Comparison of ENCODE assay signal across 9 mouse cellular contexts in genomic region chr8:120800308-120800865, GRCm38 (mm10).
A peak's percentile ranks its signal among the peaks of the same experiment; 100 is the strongest.
DNase-seq lines count a peak whose midpoint lies in the region; ATAC-seq and TF ChIP-seq lines count a peak whose summit lies in the region.
"Had no signal": no experiment of that assay in that cellular context is flagged by ENCODE, and none has a peak within 500 bp of the region (broad histone marks: within the 10 kb centered on the region; RNA-seq: fewer than 3 reads in every experiment).

No protein-coding gene starts in this region.

- peak overlapping the region; percentile 44; the same call in 1 of the 2 replicates for H3K9ac ChIP-seq in embryonic facial prominence, embryonic 13.5 days
- peak overlapping the region; percentile 29; the same call in 1 of the 2 replicates for H3K9ac ChIP-seq in hindbrain, embryonic 12.5 days

- WGBS in embryonic facial prominence, embryonic 13.5 days, result 5% methylated on average over 17 of the region's 17 CpGs
- WGBS in hindbrain, embryonic 12.5 days, result 7% methylated on average over 17 of the region's 17 CpGs
- 12% methylated on average over 17 of the region's 17 CpGs for WGBS in small intestine, adult 2 months

- H3K36me3 ChIP-seq in embryonic facial prominence, embryonic 13.5 days, result no peaks in the 10 kb centered on the region
- H3K36me3 ChIP-seq in hindbrain, embryonic 12.5 days, result no peaks in the 10 kb centered on the region
- no peaks in the 10 kb centered on the region for H3K36me3 ChIP-seq in small intestine, adult 2 months (ENCODE audit: control insufficient read depth, insufficient read depth, low read length)
- H3K36me3 ChIP-seq: G1E had no signal

- peak overlapping the region; percentile 48 for H3K4me2 ChIP-seq in embryonic facial prominence, embryonic 13.5 days
- H3K4me2 ChIP-seq in hindbrain, embryonic 12.5 days (replicated peaks), result peak overlapping the region; percentile 37

- no peak for TF ChIP-seq POLR2A in small intestine, adult 2 months (IDR thresholded peaks at IDR 0.05; ENCODE audit: low read depth, low read length)

- ATAC-seq in cerebellum, adult (ENCODE audit: insufficient number of reproducible peaks, low FRiP score, low TSS enrichment), result no peak
- ATAC-seq in embryonic facial prominence, embryonic 13.5 days (ENCODE audit: insufficient number of reproducible peaks, insufficient read depth, low FRiP score, low TSS enrichment, low read depth), result no peak
- ATAC-seq in hindbrain, embryonic 12.5 days (ENCODE audit: low FRiP score), result 0 out of 2 replicates have a peak, but pooled peaks have one; percentile 44
- ATAC-seq in megakaryocyte-erythroid progenitor cell, adult 5-6 weeks (replicated peaks; ENCODE audit: low FRiP score, low TSS enrichment, poor library complexity, severe bottlenecking), result peak; percentile 42

- no peak overlapping the region for H3K4me3 ChIP-seq in embryonic facial prominence, embryonic 13.5 days
- H3K4me3 ChIP-seq in hindbrain, embryonic 12.5 days, result no peak overlapping the region
- H3K4me3 ChIP-seq in small intestine, adult 2 months (ENCODE audit: low read depth, low read length), result no peak overlapping the region

- H3K9me3 ChIP-seq in embryonic facial prominence, embryonic 13.5 days, result no peaks in the 10 kb centered on the region
- no peaks in the 10 kb centered on the region for H3K9me3 ChIP-seq in hindbrain, embryonic 12.5 days (replicated peaks)

- peak; percentile 91 for TF ChIP-seq CTCF in small intestine, adult 2 months (IDR thresholded peaks at IDR 0.05; ENCODE audit: extremely low read depth, insufficient read length, insufficient replicate concordance, low read depth, low read length)

- H3K27ac ChIP-seq in embryonic facial prominence, embryonic 13.5 days, result no peak overlapping the region
- H3K27ac ChIP-seq in hindbrain, embryonic 12.5 days, result no peak overlapping the region
- H3K27ac ChIP-seq in small intestine, adult 2 months (ENCODE audit: insufficient read depth, low read depth, low read length), result no peak overlapping the region

- no peaks in the 10 kb centered on the region; the same call in 1 of the 2 replicates for H3K4me1 ChIP-seq in embryonic facial prominence, embryonic 13.5 days
- no peaks in the 10 kb centered on the region for H3K4me1 ChIP-seq in hindbrain, embryonic 12.5 days
- H3K4me1 ChIP-seq in small intestine, adult 2 months (ENCODE audit: control insufficient read depth, insufficient read depth, insufficient read length, low read length), result peaks cover 7% of the 10 kb centered on the region; the same call in 1 of the 2 replicates

- peak; percentile 6 for DNase-seq in cerebellum, adult 11 months
- peak; percentile 54 for DNase-seq in R1 (ENCODE audit: low read depth, low spot score)
- DNase-seq in layer of hippocampus, postnatal 25 days (ENCODE audit: extremely low spot score in 1 of 2, low spot score in 1 of 2), result peak; percentile 59 to 78

- peaks cover 33% of the 10 kb centered on the region for H3K27me3 ChIP-seq in embryonic facial prominence, embryonic 13.5 days
- H3K27me3 ChIP-seq in hindbrain, embryonic 12.5 days, result peaks cover 28% of the 10 kb centered on the region
- H3K27me3 ChIP-seq in small intestine, adult 2 months (ENCODE audit: control insufficient read depth, insufficient read depth, low read length), result no peaks in the 10 kb centered on the region

Comparison
In these comparisons a context has a peak if more than half of its experiments do, and no peak if none do; other contexts are left out.
1. DNase-seq: peak in every context shown above with its lines; median percentile 68 in layer of hippocampus, postnatal 25 days; 54 in R1; 6 in cerebellum, adult 11 months.
2. ATAC-seq: peak in hindbrain, embryonic 12.5 days (single experiment) and megakaryocyte-erythroid progenitor cell, adult 5-6 weeks (single experiment); none in cerebellum, adult (single experiment) and embryonic facial prominence, embryonic 13.5 days (single experiment).